Mouse (Mus musculus): ENCODE results near the gene Rpgrip1.

DNA sequence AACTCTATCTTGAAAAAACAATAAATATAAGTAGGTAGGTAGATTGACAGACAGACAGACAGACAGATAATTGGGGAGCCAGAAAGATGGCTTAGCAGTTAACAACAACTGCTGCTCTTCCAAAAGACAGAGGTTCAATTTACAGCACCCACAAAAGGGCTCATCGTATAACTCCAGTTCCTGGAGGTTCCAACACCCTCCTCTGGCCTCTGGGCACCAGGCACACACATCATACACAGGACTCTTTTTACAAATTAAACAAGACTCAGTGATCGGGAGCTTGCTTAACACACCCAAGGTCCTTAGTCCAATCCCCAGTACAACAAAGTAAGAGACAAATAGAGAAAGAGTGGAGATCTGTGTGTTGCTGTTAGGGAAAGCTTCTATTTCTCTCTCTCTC is 5.2 kb upstream of the Rpgrip1 start:
- TF ChIP-seq CTCF (IDR thresholded peaks at IDR 0.05; ENCODE audit: extremely low read depth, insufficient read length, insufficient replicate concordance, low read depth, low read length) (no peak), POLR2A (IDR thresholded peaks at IDR 0.05; ENCODE audit: low read depth, low read length) (no peak)
